Mouse (Mus musculus): ENCODE data around the gene Zbtb18.

The Zbtb18 gene

DNA sequence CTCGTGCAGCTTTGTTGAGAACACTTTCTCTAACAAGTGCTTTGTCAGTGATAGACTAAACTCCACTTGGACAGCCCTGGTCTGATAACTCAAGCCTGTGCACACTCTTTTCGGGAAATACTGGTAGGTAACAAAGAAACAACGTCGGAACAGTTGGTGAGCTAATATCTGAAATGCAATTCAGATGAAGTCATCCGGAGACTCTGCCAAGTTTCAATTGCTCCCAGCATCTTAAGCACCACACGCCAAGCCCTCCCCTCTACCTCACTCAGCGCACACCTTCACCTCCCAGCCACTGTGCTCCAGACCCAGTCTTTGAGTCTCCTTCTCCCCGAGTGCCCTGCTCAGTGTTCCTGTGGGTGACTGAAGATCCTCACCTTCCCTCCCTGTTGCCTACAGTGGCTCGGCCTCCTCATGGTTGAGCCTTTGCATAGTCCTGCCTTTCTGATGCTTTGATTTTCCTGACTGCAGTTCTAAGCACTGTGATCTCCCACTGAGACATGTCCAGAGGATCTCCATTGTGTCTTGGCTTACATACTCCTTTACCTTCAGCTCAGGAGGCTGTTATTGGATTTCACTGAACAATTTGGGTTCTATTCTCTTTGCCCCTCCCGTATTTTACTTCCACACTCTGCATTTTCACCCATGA is 37.3 kb downstream of the Zbtb18 start:
- DNase-seq (ENCODE audit: low spot score in 2 of 2) = no peak

DNA sequence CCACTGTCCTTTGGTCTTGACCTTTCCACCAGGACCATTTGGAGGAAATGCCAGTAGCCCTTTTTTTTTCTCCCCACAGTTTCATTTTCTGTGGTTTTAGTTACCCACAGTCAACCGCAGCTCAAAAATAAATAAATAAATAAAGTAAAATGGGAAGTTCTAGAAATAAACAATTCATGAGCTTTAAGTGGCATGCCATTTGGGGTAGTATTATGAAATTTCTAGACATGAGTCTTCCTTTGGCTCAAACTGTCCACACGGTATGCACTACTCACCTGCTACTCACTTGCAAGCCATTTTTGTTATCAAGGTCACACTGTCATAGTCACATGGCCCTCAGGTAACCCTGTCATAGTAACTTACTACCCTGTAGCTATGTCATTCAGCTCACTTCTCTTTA is 41.5 kb downstream of the Zbtb18 start:
- DNase-seq (ENCODE audit: low spot score in 2 of 2) = no peak

GRCm38 (mm10) chr1:177484280-177484679 is 42.1 kb downstream of the Zbtb18 start:
- DNase-seq (ENCODE audit: low spot score in 2 of 2) = no peak

GRCm38 (mm10) chr1:177484680-177485079 is 42.5 kb downstream of the Zbtb18 start:
- DNase-seq (ENCODE audit: low spot score in 2 of 2) = no peak

DNA sequence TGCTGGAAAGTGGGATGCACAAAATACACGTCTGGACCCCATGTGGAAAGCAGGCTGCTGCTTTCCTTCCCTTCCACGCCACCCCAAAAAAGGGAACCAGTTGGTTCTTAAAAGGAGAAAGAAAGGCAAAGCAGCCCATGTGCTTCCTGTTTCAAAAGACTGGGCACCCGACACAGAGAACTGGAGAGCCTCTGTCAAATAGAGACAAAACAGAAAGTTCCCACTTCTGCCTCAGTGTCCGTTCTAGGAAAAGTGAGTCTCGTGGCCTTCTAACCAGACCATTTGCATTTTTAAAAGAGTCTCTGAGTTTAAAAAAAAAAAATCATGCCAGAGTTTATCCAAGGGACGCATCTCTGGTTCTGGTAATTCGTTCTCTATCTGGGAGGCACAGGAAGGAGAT is 47.7 kb downstream of the Zbtb18 start:
- no peak for DNase-seq (ENCODE audit: low spot score in 2 of 2)

DNA sequence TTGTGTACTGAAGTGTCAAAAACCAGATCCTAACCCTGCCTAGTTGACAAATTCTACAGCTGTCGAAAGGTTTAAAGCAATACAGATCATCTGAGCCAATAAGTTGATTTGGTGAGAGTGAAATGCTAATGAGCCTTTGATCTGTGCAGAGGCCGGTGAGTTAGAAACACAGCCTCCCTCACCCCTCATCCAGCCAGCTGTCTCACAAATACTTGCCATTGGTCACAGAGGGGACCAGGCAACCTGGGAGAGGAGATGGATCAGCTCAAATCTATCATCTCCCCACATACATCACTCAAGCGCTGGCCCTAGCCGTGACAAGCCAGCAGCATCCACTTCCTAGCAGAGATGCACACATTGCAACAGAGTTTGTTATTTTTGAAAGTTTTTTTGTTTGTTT is 48.7 kb downstream of the Zbtb18 start:
- no peak for DNase-seq (ENCODE audit: low spot score in 2 of 2)

DNA sequence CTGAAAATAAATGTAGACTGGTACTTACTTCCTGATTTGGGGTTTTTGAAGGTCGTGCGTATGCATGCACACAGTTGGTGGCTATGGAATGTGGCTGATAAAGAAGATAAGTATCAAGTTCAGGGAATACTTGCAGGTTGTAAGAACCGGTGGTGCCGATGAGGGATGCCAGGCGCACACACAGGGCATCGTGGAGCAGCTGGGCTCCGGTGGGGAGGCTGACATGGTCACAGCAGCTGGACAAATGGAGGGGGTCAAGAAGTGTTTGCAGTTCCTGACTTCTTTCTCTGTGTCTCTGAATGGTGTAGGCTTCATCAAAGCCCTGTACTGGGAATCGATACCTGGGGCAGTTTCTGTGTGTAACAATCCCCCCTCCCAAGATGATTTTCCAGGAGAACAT is 49.1 kb downstream of the Zbtb18 start:
- DNase-seq (ENCODE audit: low spot score in 2 of 2) = no peak

DNA sequence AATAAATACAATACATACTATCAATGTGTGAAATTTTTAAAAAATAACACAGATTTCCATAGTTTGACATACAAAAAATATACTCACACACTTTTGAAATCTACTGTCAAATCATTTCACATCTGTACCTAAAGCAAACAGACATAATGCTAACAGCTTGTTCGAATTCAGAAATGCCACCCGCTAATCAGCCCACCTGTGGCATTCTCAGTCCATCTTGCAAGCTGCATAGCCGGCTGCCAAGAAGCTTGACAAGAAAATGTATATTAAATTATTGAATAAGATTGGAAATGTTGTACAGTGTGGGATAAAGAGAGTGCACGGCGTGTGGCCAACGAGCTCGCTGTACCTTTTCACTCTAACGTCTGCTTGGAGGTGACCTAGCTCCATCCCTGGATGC is 52.2 kb downstream of the Zbtb18 start:
- no peak for DNase-seq (ENCODE audit: low spot score in 2 of 2)

DNA sequence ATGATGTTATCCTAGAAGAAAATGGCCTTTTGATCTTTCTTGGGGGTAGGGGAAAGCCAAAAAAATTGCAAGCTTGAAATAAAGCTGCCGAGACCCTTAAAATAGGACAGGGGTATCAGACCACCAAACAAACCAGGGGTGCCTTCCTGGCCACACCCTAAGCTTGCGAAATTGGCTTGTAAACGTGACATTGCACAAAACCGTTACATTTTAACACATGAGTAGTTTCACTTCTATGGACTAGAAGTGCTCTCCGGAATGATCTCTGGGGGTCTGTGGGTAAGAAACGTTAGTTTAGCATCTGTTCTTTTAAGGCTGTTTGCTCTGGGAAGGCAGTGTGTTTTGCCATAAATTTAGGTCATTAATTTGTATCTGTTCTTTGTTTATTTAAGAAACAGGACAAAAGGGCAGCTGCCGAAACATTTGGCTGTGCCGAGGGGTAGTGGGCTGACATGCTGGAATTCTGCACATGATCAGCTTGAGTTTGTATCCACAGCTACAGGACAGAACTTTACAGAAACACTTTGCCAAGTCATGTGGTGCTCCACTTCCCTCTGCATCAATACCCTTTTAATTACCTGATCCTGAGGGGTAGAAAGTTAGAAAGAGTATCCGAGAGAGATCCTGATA is 52.9 kb downstream of the Zbtb18 start:
- no peak for DNase-seq (ENCODE audit: low spot score in 2 of 2)

Measured in spleen, postnatal 14 days (tissue).